Mouse (Mus musculus) CH12.LX (cell line): ENCODE results near the gene Celf5.
A peak's percentile ranks its signal among the peaks of the same experiment; 100 is the strongest.

Experiments
- CTCF ChIP-seq, 2 experiments: IDR thresholded peaks in 1 of 2; conservative IDR thresholded peaks in 1 of 2; 2 replicates each; pipeline ENCODE4 v1.5.1; 2011 to 2012; ENCODE audit warnings: low read depth in 2 of 2, low read length in 2 of 2, improper control_type of control experiment in 1 of 2, inconsistent platforms in 1 of 2, mild to moderate bottlenecking in 1 of 2, moderate library complexity in 1 of 2
- KAT2A ChIP-seq: IDR thresholded peaks from 2 replicates; pipeline ENCODE4 v1.6.1; 2012; ENCODE audit warnings: low read length, improper control_type of control experiment, inconsistent platforms; ENCODE audit not compliant: insufficient replicate concordance
- MAFK ChIP-seq: IDR thresholded peaks from 2 replicates; pipeline ENCODE4 v1.6.1; 2011; ENCODE audit warnings: low read length, improper control_type of control experiment; ENCODE audit not compliant: insufficient replicate concordance
- POLR2A ChIP-seq: IDR thresholded peaks from 2 replicates; pipeline ENCODE4 v1.6.1; 2011; ENCODE audit warnings: low read depth, mild to moderate bottlenecking, improper control_type of control experiment, low read length
- RCOR1 ChIP-seq: conservative IDR thresholded peaks from 2 replicates; pipeline ENCODE4 v1.6.1; 2012; ENCODE audit warnings: low read depth, mild to moderate bottlenecking, inconsistent platforms, low read length, improper control_type of control experiment
- SIN3A ChIP-seq: IDR thresholded peaks from 2 replicates; pipeline ENCODE4 v1.6.1; 2012; ENCODE audit warnings: low read length, improper control_type of control experiment, inconsistent platforms
- USF1 ChIP-seq: IDR thresholded peaks from 2 replicates; pipeline ENCODE4 v1.6.1; 2014; ENCODE audit warnings: low read depth, mild to moderate bottlenecking, inconsistent platforms, low read length, improper control_type of control experiment
- USF2 ChIP-seq: conservative IDR thresholded peaks from 2 replicates; pipeline ENCODE4 v1.6.1; 2011; ENCODE audit warnings: low read depth, low read length, improper control_type of control experiment

GRCm38 (mm10) chr10:81426897-81427296 is 55.6 kb downstream of the Celf5 start:
- peak; percentile 49; the same call in 1 of the 2 replicates for TF ChIP-seq POLR2A
- TF ChIP-seq CTCF (conservative IDR thresholded peaks at IDR 0.05 in 1 of 2, IDR thresholded peaks at IDR 0.05 in 1 of 2; ENCODE audit: low read depth in 2 of 2, low read length in 2 of 2) = no peak
- TF ChIP-seq KAT2A = no peak
- TF ChIP-seq USF1 = no peak
- no peak for TF ChIP-seq USF2
- no peak for TF ChIP-seq RCOR1
- TF ChIP-seq SIN3A = no peak
- TF ChIP-seq MAFK = no peak
